Mouse (Mus musculus): Measurements from ENCODE around the gene Wbp1l. TPM values are rescaled to one million over a fixed set of nuclear protein-coding genes. Genes with fewer than 3 reads are reported as not detected.

The Wbp1l gene
- total and polyA plus RNA-seq, 3 experiments = 52.9 to 70.0 TPM; not detected in 1

- Histone ChIP-seq H3K9ac (ENCODE audit: control insufficient read depth, low read depth, low read length, poor library complexity, severe bottlenecking) (no peak overlapping the region), H3K9me3 (replicated peaks; ENCODE audit: insufficient read depth, low read length) (no peaks in the 10 kb centered on the region), H3K27ac (ENCODE audit: control insufficient read depth, low read depth, low read length) (no peak overlapping the region), H3K4me1 (ENCODE audit: control insufficient read depth in 1 of 2, insufficient read depth in 2 of 2, low read length in 2 of 2) (no peaks in the 10 kb centered on the region), H3K4me3 (ENCODE audit: control insufficient read depth in 1 of 2, insufficient read depth in 1 of 2, low read depth in 2 of 2, low read length in 2 of 2) (no peak overlapping the region), H3K27me3 (ENCODE audit: control insufficient read depth in 1 of 2, insufficient read depth in 2 of 2, low read length in 2 of 2) (no peaks in the 10 kb centered on the region), H3K79me2 (ENCODE audit: control insufficient read depth, insufficient read depth, low read length, poor library complexity) (no peaks in the 10 kb centered on the region), H3K36me3 (ENCODE audit: control insufficient read depth in 1 of 2, insufficient read depth in 2 of 2, low read length in 2 of 2) (peaks cover 0 to 1% of the 10 kb centered on the region in 2 experiments; a peak in 2 of 4 replicates)
- no peak for DNase-seq (ENCODE audit: low read depth, low spot score)
- TF ChIP-seq SIN3A (IDR thresholded peaks at IDR 0.05; ENCODE audit: low read length) = no peak
- TF ChIP-seq ETS1 (IDR thresholded peaks at IDR 0.05; ENCODE audit: low read depth, low read length) = no peak
- no peak for TF ChIP-seq SMC3 (IDR thresholded peaks at IDR 0.05; ENCODE audit: low read depth, low read length)
Observed at GRCm38 (mm10) chr19:46629807-46630206, 30.9 kb downstream of the Wbp1l start.

- H3K36me3 ChIP-seq (ENCODE audit: control insufficient read depth in 1 of 2, insufficient read depth in 2 of 2, low read length in 2 of 2) = peaks cover 0 to 2% of the 10 kb centered on the region in 2 experiments; a peak in 2 of 4 replicates
- no peak for TF ChIP-seq MAZ (IDR thresholded peaks at IDR 0.05; ENCODE audit: low read depth, low read length)
- TF ChIP-seq MAFK (IDR thresholded peaks at IDR 0.05; ENCODE audit: borderline replicate concordance, low read depth, low read length) = no peak
- TF ChIP-seq KAT2A (conservative IDR thresholded peaks at IDR 0.05; ENCODE audit: low read depth, low read length) = no peak
- TF ChIP-seq TCF12 (IDR thresholded peaks at IDR 0.05; ENCODE audit: low read depth, low read length) = no peak
Observed at GRCm38 (mm10) chr19:46631637-46632036, 32.8 kb downstream of the Wbp1l start.

GRCm38 (mm10) chr19:46635766-46636165 is 36.9 kb downstream of the Wbp1l start:
- Histone ChIP-seq H3K9me3 (replicated peaks; ENCODE audit: insufficient read depth, low read length) (no peaks in the 10 kb centered on the region), H3K4me3 (ENCODE audit: control insufficient read depth in 1 of 2, insufficient read depth in 1 of 2, low read depth in 2 of 2, low read length in 2 of 2) (no peak overlapping the region), H3K27me3 (ENCODE audit: control insufficient read depth in 1 of 2, insufficient read depth in 2 of 2, low read length in 2 of 2) (no peaks in the 10 kb centered on the region), H3K79me2 (ENCODE audit: control insufficient read depth, insufficient read depth, low read length, poor library complexity) (no peaks in the 10 kb centered on the region), H3K36me3 (ENCODE audit: control insufficient read depth in 1 of 2, insufficient read depth in 2 of 2, low read length in 2 of 2) (peaks cover 0 to 7% of the 10 kb centered on the region in 2 experiments; a peak in 1 of 4 replicates), H3K4me1 (ENCODE audit: control insufficient read depth in 1 of 2, insufficient read depth in 2 of 2, low read length in 2 of 2) (no peaks in the 10 kb centered on the region), H3K9ac (ENCODE audit: control insufficient read depth, low read depth, low read length, poor library complexity, severe bottlenecking) (no peak overlapping the region), H3K27ac (ENCODE audit: control insufficient read depth, low read depth, low read length) (no peak overlapping the region)
- no peak for DNase-seq (ENCODE audit: low read depth, low spot score)
- TF ChIP-seq GATA1 (IDR thresholded peaks at IDR 0.05; ENCODE audit: low read depth, low read length) (no peak), USF2 (IDR thresholded peaks at IDR 0.05; ENCODE audit: borderline replicate concordance in 1 of 2, insufficient read depth in 1 of 2, low read depth in 1 of 2, low read length in 2 of 2) (no peak), MXI1 (IDR thresholded peaks at IDR 0.05; ENCODE audit: low read depth, low read length) (no peak), NRF1 (IDR thresholded peaks at IDR 0.05; ENCODE audit: insufficient read depth, low read depth, low read length, poor library complexity, severe bottlenecking) (no peak), ZMIZ1 (IDR thresholded peaks at IDR 0.05; ENCODE audit: low read depth, low read length) (no peak), JUND (IDR thresholded peaks at IDR 0.05; ENCODE audit: low read depth, low read length) (no peak)

More at GRCm38 (mm10) chr19:46631637-46632036, 32.8 kb downstream of the Wbp1l start:
- Histone ChIP-seq H3K27ac (ENCODE audit: control insufficient read depth, low read depth, low read length) (no peak overlapping the region), H3K4me1 (ENCODE audit: control insufficient read depth in 1 of 2, insufficient read depth in 2 of 2, low read length in 2 of 2) (no peaks in the 10 kb centered on the region), H3K9me3 (replicated peaks; ENCODE audit: insufficient read depth, low read length) (no peaks in the 10 kb centered on the region), H3K4me3 (ENCODE audit: control insufficient read depth in 1 of 2, insufficient read depth in 1 of 2, low read depth in 2 of 2, low read length in 2 of 2) (no peak overlapping the region), H3K9ac (ENCODE audit: control insufficient read depth, low read depth, low read length, poor library complexity, severe bottlenecking) (no peak overlapping the region), H3K27me3 (ENCODE audit: control insufficient read depth in 1 of 2, insufficient read depth in 2 of 2, low read length in 2 of 2) (no peaks in the 10 kb centered on the region), H3K79me2 (ENCODE audit: control insufficient read depth, insufficient read depth, low read length, poor library complexity) (no peaks in the 10 kb centered on the region)
- DNase-seq (ENCODE audit: low read depth, low spot score) = no peak

Data from MEL (cell line).